Mouse (Mus musculus): Measurements from ENCODE around the gene Mapkap1. TPM values are rescaled to one million over a fixed set of nuclear protein-coding genes. Genes with fewer than 3 reads are reported as not detected.
A peak's percentile ranks its signal among the peaks of the same experiment; 100 is the strongest.

The Mapkap1 gene
- polyA plus RNA-seq, 1 experiment, result 72.2 TPM

DNA sequence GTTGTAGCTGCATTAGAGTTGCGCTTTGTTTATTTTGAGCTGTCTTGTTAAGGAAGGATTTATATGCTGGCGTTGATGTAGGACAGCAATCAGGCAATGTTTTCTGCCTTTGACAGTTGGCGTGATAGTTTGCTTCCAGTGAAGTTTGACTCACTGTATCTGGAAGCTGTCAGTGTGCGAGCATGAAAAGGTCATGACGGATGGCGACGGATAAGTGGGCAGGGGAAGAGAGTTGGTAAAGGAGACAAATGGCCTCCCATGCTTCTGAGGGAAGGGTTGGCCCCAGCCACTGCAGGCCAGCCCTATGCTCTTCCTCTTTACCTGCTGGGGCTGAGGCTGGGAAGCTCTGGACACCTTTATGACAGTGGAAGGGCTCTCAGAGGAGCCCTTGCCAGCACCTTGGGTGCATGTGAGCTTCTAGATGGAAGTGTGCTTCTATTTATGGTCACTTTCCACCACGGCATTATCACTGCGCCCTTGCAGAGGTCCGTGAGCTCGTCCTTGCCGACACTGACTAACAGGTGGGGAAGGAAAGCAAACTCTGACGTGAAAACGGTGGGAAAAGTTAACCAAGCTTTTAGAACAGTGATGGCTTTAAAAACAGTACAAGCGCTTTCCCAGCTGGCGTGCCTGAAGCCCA, 185.3 kb downstream of the Mapkap1 start:
- DNase-seq (ENCODE audit: low read depth), result no peak
- TF ChIP-seq CTCF (IDR thresholded peaks at IDR 0.05; ENCODE audit: borderline replicate concordance, extremely low read depth, insufficient read depth, insufficient read length) (no peak), POLR2A (IDR thresholded peaks at IDR 0.05; ENCODE audit: borderline replicate concordance, extremely low read depth, insufficient read depth, insufficient read length, poor library complexity, severe bottlenecking) (no peak)

- DNase-seq (ENCODE audit: low read depth), result no peak
- TF ChIP-seq CTCF (IDR thresholded peaks at IDR 0.05; ENCODE audit: borderline replicate concordance, extremely low read depth, insufficient read depth, insufficient read length) (no peak), POLR2A (IDR thresholded peaks at IDR 0.05; ENCODE audit: borderline replicate concordance, extremely low read depth, insufficient read depth, insufficient read length, poor library complexity, severe bottlenecking) (no peak)
Measured at GRCm38 (mm10) chr2:34592361-34592960, 185.9 kb downstream of the Mapkap1 start.

GRCm38 (mm10) chr2:34594001-34594400, 187.4 kb downstream of the Mapkap1 start:
- no peak for TF ChIP-seq POLR2A (IDR thresholded peaks at IDR 0.05; ENCODE audit: borderline replicate concordance, extremely low read depth, insufficient read depth, insufficient read length, poor library complexity, severe bottlenecking)
- TF ChIP-seq CTCF (IDR thresholded peaks at IDR 0.05; ENCODE audit: borderline replicate concordance, extremely low read depth, insufficient read depth, insufficient read length), result no peak
- no peak for DNase-seq (ENCODE audit: low read depth)

- DNase-seq (ENCODE audit: low read depth), result no peak
- TF ChIP-seq CTCF (IDR thresholded peaks at IDR 0.05; ENCODE audit: borderline replicate concordance, extremely low read depth, insufficient read depth, insufficient read length), result no peak
- no peak for TF ChIP-seq POLR2A (IDR thresholded peaks at IDR 0.05; ENCODE audit: borderline replicate concordance, extremely low read depth, insufficient read depth, insufficient read length, poor library complexity, severe bottlenecking)
Measured at GRCm38 (mm10) chr2:34599606-34600255, 193.2 kb downstream of the Mapkap1 start.

GRCm38 (mm10) chr2:34600734-34601133, 194.2 kb downstream of the Mapkap1 start:
- DNase-seq (ENCODE audit: low read depth), result peak; percentile 52
- no peak for TF ChIP-seq POLR2A (IDR thresholded peaks at IDR 0.05; ENCODE audit: borderline replicate concordance, extremely low read depth, insufficient read depth, insufficient read length, poor library complexity, severe bottlenecking)
- no peak for TF ChIP-seq CTCF (IDR thresholded peaks at IDR 0.05; ENCODE audit: borderline replicate concordance, extremely low read depth, insufficient read depth, insufficient read length)

GRCm38 (mm10) chr2:34602111-34602541, 195.6 kb downstream of the Mapkap1 start:
- DNase-seq (ENCODE audit: low read depth), result peak; percentile 58
- TF ChIP-seq POLR2A (IDR thresholded peaks at IDR 0.05; ENCODE audit: borderline replicate concordance, extremely low read depth, insufficient read depth, insufficient read length, poor library complexity, severe bottlenecking) (no peak), CTCF (IDR thresholded peaks at IDR 0.05; ENCODE audit: borderline replicate concordance, extremely low read depth, insufficient read depth, insufficient read length) (no peak)

GRCm38 (mm10) chr2:34602896-34603295, 196.3 kb downstream of the Mapkap1 start:
- DNase-seq (ENCODE audit: low read depth), result no peak
- TF ChIP-seq CTCF (IDR thresholded peaks at IDR 0.05; ENCODE audit: borderline replicate concordance, extremely low read depth, insufficient read depth, insufficient read length) (no peak), POLR2A (IDR thresholded peaks at IDR 0.05; ENCODE audit: borderline replicate concordance, extremely low read depth, insufficient read depth, insufficient read length, poor library complexity, severe bottlenecking) (no peak)

GRCm38 (mm10) chr2:34603653-34604214, 197.2 kb downstream of the Mapkap1 start:
- peak; percentile 36 for DNase-seq (ENCODE audit: low read depth)
- TF ChIP-seq POLR2A (IDR thresholded peaks at IDR 0.05; ENCODE audit: borderline replicate concordance, extremely low read depth, insufficient read depth, insufficient read length, poor library complexity, severe bottlenecking) (no peak), CTCF (IDR thresholded peaks at IDR 0.05; ENCODE audit: borderline replicate concordance, extremely low read depth, insufficient read depth, insufficient read length) (no peak)

DNA sequence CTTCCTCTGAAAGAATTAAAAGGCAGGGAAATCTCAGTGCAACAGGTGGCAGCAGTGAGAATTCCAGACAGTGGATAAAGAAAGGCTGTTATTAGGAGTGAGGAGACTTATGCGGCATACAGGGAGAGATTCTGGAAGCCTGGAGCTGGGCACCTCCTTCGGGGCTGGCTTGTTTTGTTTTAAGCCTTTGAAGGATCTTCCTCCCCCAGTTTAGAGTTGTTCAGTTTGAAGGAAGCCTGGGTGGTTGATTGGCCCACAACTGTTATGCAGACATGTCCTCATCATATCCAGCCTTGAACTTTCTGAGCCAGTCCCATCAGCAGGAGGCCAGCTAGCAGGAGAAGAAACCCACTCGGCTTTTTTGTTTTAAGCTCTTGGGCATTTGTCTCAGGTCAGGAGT, 198.5 kb downstream of the Mapkap1 start:
- no peak for DNase-seq (ENCODE audit: low read depth)
- TF ChIP-seq CTCF (IDR thresholded peaks at IDR 0.05; ENCODE audit: borderline replicate concordance, extremely low read depth, insufficient read depth, insufficient read length) (no peak), POLR2A (IDR thresholded peaks at IDR 0.05; ENCODE audit: borderline replicate concordance, extremely low read depth, insufficient read depth, insufficient read length, poor library complexity, severe bottlenecking) (no peak)

GRCm38 (mm10) chr2:34608917-34609316, 202.3 kb downstream of the Mapkap1 start:
- TF ChIP-seq POLR2A (IDR thresholded peaks at IDR 0.05; ENCODE audit: borderline replicate concordance, extremely low read depth, insufficient read depth, insufficient read length, poor library complexity, severe bottlenecking) (no peak), CTCF (IDR thresholded peaks at IDR 0.05; ENCODE audit: borderline replicate concordance, extremely low read depth, insufficient read depth, insufficient read length) (no peak)
- no peak for DNase-seq (ENCODE audit: low read depth)

DNA sequence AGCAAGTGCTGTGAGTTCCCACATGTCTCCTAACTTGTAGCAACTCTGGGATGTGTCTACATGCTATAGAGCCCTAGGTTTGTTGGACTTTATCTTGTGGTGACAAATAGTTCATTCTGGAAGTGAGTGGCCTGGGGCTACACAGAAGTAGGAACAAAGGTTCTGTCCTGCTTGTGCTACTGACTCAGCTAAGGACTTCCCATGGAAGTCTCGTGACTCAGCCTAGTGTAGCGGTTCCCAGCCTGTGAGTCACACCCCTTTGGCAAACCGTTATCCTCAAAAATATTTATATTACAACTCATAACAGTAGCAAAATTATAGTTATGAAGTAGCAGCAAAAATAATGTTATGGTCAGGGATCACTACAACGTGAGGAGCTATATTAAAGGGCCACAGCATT, 202.9 kb downstream of the Mapkap1 start:
- TF ChIP-seq POLR2A (IDR thresholded peaks at IDR 0.05; ENCODE audit: borderline replicate concordance, extremely low read depth, insufficient read depth, insufficient read length, poor library complexity, severe bottlenecking) (no peak), CTCF (IDR thresholded peaks at IDR 0.05; ENCODE audit: borderline replicate concordance, extremely low read depth, insufficient read depth, insufficient read length) (no peak)
- no peak for DNase-seq (ENCODE audit: low read depth)
